Mouse (Mus musculus) frontal cortex, adult 2 months (tissue): ENCODE measurements around the gene Ap5b1. TPM values are rescaled to one million over a fixed set of nuclear protein-coding genes. Genes with fewer than 3 reads are reported as not detected.

Experiments used
- DNase-seq, 2 experiments: peaks; one replicate each; pipeline ENCODE4 v3.0.0; 2022; ENCODE audit warnings: low spot score in 1 of 2; ENCODE audit errors: extremely low spot score in 1 of 2
- polyA plus RNA-seq: library from polyadenylated mRNA; depleted of rRNA; stranded (reverse); fragments of >200 nt; gene quantifications from 2 replicates; pipeline ENCODE4 v1.2.3, GENCODE M21; 2012

The Ap5b1 gene
- polyA plus RNA-seq, 1 experiment, result 2.8 TPM

DNA sequence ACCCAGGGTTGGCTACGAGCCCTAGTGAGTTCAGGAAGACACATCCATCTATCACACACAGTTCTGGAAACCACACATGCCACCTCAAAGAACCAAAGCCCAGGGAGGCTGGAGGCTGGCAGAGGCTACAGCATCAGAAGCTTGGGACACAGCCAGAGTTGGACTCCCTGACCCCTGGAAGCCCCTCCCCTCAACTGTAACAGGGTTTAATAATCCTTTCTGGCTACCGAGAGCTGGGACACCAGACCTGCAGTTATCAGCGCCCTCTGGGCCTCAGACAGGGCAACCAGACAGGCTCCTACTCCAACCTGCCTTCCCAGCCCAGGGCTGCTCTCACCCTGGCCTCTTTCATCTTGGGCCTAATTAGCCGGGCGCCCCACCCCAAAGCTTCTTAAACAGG is 1.5 kb upstream of the Ap5b1 start:
- DNase-seq, result no peak

- DNase-seq, result no peak
Measured at GRCm38 (mm10) chr19:5567180-5567533, 668 bp upstream of the Ap5b1 start.

DNA sequence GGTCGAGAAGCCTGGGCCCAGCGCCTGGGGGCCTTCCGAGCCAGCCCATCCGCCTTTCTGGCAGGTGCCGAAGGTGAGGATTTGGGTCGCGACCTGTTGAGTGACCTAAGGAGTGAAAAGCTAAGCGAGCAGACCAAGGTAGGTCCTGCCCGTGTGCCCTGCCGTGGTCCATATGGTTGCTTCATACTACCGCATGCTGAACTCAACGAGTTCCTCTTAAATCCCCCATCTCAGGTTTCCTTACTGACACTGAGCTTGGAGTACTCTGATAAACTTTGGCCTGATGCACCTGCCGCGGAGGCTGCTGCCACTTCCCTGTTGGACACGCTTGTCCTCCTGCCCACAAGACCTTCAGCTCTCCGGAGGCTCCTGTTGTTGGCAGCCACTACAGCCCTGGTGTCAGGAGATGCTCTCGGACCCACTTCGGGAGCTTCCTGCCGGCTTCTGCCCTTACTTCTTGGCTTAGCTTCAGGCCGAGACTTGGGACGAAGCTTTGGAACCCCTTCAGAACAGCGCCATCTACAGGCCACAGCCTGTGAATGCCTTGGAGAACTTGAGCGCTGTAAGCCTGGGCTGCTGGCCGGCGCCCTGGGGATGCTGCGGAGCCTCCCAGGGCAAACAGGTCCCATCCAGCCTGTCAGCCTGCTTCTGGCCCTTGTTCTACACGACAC is 780 bp downstream of the Ap5b1 start:
- DNase-seq, result peak; percentile 46 to 88

GRCm38 (mm10) chr19:5569521-5569920 is 1.7 kb downstream of the Ap5b1 start:
- DNase-seq, result no peak

GRCm38 (mm10) chr19:5570353-5571246 is 2.8 kb downstream of the Ap5b1 start:
- DNase-seq, result no peak

DNA sequence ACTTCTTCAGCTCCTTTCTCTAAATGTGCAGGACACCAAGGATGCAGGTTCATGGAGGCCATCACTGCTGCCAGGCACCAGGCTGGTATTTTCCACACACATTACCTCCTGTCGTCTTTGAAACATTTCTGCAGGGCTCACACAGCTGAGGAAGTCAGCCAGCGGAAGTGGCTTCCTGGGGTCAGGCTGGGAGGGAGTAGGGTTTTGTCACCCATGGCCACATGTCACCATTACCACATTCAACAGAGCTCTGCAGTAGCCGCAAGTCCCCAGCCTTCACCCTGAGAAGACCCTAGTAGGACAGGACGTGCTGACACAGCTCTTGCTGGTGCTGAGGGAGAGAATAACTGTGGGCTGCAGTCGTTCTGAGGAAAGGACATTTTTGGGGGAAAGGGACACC is 4.0 kb downstream of the Ap5b1 start:
- no peak for DNase-seq

DNA sequence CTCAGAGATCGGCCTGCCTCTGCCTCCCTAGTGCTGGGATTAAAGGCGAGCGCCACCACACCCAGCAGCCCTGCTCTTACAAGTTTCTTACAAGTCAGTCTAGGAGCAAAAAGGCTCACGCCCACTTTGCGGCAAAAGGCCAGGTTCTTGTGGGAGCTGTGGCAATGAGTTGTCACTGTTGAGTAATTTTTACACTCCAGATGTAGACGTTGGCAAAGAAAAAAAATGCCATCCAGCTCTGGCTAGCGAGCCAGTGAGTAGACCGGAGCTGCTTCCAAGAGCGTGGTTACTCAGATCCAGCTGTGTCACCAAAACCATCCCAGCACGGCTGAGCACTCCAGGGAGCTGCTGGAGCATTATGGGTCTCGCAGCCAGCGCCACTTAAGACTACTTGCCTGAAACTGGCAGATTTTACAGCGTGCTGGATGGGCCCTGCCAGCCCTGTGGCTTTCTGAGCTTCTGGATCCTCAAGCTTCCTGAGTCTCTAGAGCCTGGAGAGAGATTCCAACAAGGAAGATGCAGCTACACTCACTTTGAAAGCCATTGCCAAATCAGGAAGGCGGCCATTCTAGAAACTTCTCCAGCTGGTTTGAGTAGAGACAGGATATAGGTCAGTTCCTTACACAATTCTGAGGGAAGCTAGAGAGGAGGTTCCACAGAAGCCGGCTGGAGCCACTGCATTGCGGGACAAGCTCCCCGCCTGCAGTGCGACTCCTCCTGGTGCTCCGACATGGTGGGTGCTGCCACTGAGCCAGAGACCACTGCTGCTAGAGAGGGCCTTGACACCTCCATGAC is 4.7 kb downstream of the Ap5b1 start:
- DNase-seq, result peak; percentile 80 to 90

DNA sequence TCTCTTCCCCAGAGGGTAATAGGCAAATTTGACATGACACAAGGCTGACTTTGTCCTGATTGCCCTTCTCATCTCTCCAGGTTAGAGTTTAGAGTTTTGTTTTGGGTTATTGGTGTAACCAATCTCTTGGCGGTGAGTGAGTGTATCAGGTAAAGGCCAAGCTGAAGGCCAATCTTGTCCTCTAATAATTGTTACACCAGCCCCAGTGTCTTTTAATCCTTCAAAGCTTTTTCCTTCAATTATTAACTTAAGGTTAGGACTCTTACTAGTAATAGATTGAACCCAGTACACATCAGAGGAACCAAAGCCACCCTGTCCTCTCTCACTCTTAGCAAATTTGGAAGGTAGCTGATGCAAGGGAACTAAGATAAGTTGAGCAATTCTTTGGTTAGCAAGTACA is 7.5 kb downstream of the Ap5b1 start:
- DNase-seq, result no peak

DNA sequence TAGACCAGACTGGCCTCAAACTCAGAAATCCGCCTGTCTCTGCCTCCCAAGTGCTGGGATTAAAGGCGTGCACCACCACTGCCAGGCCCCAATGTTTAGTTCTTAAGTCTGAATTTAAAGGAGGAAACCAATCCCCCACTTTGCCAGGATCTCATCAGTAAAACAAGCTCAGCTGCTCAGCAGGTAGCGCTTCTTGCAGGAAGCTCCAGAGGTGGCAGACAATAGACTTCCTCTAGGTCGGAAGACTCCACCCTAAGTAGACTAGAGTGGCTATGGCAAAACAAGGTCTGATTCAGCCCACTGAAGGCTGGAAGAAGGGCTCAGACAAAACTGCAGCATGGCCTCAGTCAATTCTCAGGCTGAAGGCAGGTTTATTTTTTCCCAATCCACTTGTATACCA is 12.1 kb downstream of the Ap5b1 start:
- no peak for DNase-seq

DNA sequence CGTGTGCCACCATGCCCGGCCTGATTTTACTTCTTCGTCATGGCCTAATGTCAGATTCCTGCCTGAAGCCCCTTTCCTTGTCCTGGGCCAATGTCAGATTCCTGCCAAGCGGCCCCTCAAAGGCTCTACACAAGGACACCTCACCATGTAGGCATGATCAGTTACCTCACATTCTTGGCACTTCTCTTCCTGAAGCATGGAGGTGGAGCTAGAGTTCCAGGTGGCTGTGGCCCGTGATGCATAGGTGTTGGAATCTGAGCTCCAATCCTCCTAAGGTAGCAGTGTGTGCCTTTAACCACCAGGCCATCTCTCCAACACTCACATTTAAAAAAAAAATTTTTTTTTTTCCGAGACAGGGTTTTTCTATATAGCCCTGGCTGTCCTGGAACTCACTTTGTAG is 13.0 kb downstream of the Ap5b1 start:
- DNase-seq, result no peak

GRCm38 (mm10) chr19:5581995-5582394 is 14.2 kb downstream of the Ap5b1 start:
- no peak for DNase-seq

GRCm38 (mm10) chr19:5589159-5589558 is 21.3 kb downstream of the Ap5b1 start:
- DNase-seq, result no peak

DNA sequence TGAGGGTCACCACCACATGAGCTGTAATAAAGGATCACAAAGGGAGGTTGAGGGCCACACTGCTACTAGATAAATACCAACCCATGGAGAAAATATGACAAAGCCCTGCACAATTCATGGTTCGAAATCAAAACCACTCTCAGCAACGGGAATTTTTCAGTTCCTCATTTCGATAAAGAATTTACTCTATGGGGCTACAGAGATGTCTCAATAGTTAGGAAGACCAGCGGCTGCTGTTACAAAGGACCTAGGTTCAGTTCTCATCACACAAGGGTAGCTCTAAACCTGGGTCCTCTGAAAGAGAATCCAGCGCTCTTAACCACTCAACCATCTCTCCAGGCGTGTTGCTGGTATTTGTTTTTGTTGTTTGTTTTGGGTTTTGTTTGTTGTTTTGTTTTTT is 24.1 kb downstream of the Ap5b1 start:
- DNase-seq, result no peak

GRCm38 (mm10) chr19:5599224-5599623 is 31.4 kb downstream of the Ap5b1 start:
- DNase-seq, result no peak

DNA sequence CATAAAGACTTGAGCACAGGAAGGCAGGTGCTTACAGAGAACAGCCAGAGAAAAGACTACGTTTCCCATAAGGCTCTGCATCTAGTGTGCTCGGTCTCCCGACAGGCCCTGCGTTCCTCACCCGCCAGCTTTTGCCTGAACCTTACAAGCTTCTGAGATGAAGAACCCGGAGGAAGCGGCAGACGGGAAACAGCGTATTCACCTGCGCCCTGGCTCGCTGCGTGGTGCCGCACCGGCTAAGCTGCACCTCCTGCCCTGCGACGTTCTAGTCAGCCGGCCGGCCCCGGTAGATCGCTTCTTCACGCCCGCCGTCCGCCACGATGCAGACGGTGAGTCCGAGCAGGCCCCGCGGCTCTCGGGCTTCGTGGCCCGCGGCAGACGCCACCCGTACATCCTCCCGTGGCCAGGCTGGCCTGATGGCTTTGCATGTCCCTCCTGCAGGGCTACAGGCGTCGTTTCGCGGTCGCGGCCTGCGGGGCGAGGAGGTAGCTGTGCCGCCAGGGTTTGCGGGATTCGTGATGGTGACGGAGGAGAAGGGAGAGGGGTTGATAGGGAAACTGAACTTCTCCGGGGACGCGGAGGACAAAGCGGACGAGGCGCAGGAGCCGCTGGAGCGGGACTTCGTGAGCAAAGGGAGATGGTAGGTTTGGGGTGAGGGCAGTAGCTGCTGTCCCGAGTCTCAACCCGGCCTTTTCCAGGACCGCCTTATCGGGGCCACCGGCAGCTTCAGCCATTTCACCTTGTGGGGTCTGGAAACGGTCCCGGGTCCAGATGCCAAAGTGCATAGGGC is 34.1 kb downstream of the Ap5b1 start, which contains the start of gene Rnaseh2c:
Gene Rnaseh2c (plus strand): TSS at position 122 of the 790 bp plus-strand sequence.
- peak; percentile 76 to 87 for DNase-seq

- no peak for DNase-seq
Measured at GRCm38 (mm10) chr19:5603664-5604063, 35.8 kb downstream of the Ap5b1 start.

- no peak for DNase-seq
Measured at GRCm38 (mm10) chr19:5605126-5605525, 37.3 kb downstream of the Ap5b1 start.

GRCm38 (mm10) chr19:5606196-5606595 is 38.4 kb downstream of the Ap5b1 start:
- DNase-seq, result no peak

DNA sequence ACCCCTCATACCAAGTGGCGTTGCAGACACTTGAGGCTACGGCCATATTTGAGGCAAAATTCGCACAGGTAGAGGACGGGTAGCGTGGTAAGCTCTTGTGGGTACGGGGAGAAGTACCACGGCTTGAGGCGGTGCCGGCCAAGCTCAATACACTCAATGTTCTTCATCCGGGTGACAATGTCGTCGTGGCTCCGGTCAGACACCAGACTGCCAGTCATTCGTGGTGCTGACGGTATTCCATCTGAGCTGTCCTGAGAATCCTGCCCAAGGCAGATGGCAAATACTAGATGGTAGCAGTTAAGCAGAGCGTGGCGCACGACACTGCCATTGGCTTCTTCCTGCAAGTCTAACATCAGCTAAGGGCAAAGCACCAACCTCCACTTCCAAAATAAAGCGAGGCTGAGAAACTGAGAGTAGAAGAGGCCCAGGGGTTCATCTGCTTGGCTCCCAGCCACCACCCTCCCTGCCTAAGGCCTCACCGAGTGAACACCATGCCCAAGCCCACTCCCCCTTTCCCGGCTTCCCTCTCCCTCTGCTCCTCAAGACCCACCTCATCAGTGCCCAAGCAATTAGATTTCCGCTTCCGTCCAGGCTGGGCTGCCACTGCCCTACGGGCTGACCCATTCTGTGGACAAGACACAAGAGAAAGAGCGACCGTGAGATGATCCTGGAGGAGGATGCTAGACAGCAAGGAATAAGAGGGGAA is 40.0 kb downstream of the Ap5b1 start:
- DNase-seq, result no peak

DNA sequence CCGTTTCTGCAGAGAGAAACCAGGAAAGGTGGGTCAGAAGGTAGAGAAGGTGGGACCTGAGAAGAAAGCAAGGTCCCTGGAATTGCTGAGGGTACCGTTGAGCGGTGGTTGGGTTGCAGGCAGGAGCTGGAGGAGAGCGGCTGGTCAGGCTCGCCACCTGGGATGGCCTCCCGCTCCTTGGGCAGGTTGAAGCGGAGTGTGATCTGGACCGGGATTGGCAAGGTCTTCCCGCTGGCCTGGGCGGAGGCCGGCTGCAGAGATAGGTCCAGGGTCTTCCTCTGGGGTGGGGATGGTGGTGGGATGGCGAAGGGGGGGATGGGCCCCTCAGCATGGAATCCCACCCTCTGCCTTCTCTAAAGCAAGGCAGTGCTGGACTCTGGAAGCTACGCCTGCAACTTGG is 40.9 kb downstream of the Ap5b1 start:
- no peak for DNase-seq
